Mouse (Mus musculus) midbrain, embryonic 15.5 days (tissue): ENCODE measurements around the gene Zfp282. TPM values are rescaled to one million over a fixed set of nuclear protein-coding genes. Genes with fewer than 3 reads are reported as not detected.

Experiments
- ATAC-seq: fragments of 200-750 bp; cut with Nextera tagmentation; replicated peaks from 2 replicates; pipeline ENCODE4 v1.8.0; 2017; ENCODE audit warnings: moderate TSS enrichment
- H3K27ac ChIP-seq: fragments of 300-500 bp; sonication (generic); 2 replicates; pipeline ENCODE4 v1.5.1; 2015; ENCODE audit warnings: mild to moderate bottlenecking, inconsistent platforms
- H3K27me3 ChIP-seq: fragments of 300-500 bp; sonication (generic); replicated peaks from 2 replicates; pipeline ENCODE4 v1.6.1; 2015; ENCODE audit warnings: inconsistent platforms
- H3K36me3 ChIP-seq: fragments of 300-500 bp; sonication (generic); replicated peaks from 2 replicates; pipeline ENCODE4 v1.6.1; 2015; ENCODE audit warnings: inconsistent platforms
- H3K4me1 ChIP-seq: fragments of 300-500 bp; sonication (generic); 2 replicates; pipeline ENCODE4 v1.6.1; 2015; ENCODE audit warnings: inconsistent platforms
- H3K4me2 ChIP-seq: fragments of 300-500 bp; sonication (generic); 2 replicates; pipeline ENCODE4 v1.6.1; 2015; ENCODE audit warnings: inconsistent platforms, mild to moderate bottlenecking, moderate library complexity
- H3K4me3 ChIP-seq: fragments of 300-500 bp; sonication (generic); 2 replicates; pipeline ENCODE4 v1.5.1; 2015; ENCODE audit warnings: mild to moderate bottlenecking, inconsistent platforms
- H3K9ac ChIP-seq: fragments of 300-500 bp; sonication (generic); 2 replicates; pipeline ENCODE4 v1.6.1; 2015; ENCODE audit warnings: mild to moderate bottlenecking, inconsistent platforms
- H3K9me3 ChIP-seq: fragments of 300-500 bp; sonication (generic); 2 replicates; pipeline ENCODE4 v1.6.1; 2016; ENCODE audit warnings: inconsistent platforms
- WGBS: fragments of 180-500 bp; shearing (Covaris S2); methylation state at CpG from one replicate; pipeline ENCODE4 v1.1.7; 2015; ENCODE audit warnings: mixed read lengths; 5-methylcytosine and 5-hydroxymethylcytosine counted together
- polyA plus RNA-seq: library from polyadenylated mRNA; unstranded; fragments of >200 nt; fragmentation: Nextera tagmentation; extraction: Ambion mirVana; gene quantifications from 2 replicates; pipeline ENCODE4 v1.2.1, GENCODE M21; 2015

Gene Zfp282
- 27.5 and 27.8 TPM in 2 replicates for polyA plus RNA-seq

DNA sequence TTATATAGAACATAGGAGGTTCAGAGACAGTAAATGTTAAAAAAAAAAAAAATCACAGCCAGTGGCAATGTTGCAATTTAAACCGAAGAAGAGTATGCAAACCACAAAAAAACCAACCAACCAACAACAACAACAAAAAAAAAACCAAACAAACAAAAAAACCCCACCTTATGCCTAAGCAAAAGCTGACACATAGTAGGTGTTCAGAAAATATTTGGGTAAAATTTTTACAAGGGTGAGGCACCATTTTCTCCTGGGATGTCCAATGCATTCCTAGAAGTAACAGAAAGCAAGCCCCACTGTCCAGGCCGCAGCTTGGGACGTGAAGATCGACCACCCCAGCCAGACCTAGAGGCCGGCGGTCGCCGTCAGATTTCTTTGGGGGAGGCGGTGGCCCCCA, at the start of gene Zfp282:
TSS of gene Zfp282 (plus strand) at position 147 of the 400 bp plus-strand sequence.
- Histone ChIP-seq H3K27ac (peak within 1 kb of the TSS; percentile 98), H3K4me1 (peaks cover 18% of the 10 kb centered on the region), H3K9ac (peak within 1 kb of the TSS; percentile 98), H3K4me3 (peak within 1 kb of the TSS; percentile 97), H3K4me2 (peak within 1 kb of the TSS; percentile 61), H3K36me3 (peaks cover 15% of the 10 kb centered on the region), H3K27me3 (no peaks in the 10 kb centered on the region), H3K9me3 (no peaks in the 10 kb centered on the region)
- 6% methylated on average over 9 of the region's 9 CpGs for WGBS
- ATAC-seq: no peak

DNA sequence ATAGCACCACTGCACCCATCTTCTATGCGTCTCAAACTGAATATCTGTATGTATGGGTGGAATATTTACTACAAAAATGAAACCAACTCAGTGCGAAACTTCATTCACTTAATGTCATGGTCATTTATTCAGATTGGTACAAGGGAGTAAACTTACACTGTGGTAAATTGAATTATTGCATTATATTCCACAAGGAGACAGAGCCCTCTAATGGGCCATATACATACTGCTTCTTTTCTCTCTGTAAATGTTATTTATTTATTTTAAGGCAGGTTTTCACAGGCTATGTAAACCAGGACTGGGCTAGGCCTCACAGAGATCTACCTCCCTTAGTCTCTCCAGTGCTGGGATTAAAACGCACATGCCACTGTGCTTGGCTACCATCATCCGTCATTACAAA, 49.5 kb upstream of the Zfp282 start:
- no peak overlapping the region for H3K4me2 ChIP-seq
- ATAC-seq: no peak
- H3K4me3 ChIP-seq: no peak overlapping the region
- 94% methylated on average over 4 of the region's 4 CpGs for WGBS
- peaks cover 29% of the 10 kb centered on the region for H3K36me3 ChIP-seq
- H3K9me3 ChIP-seq: no peaks in the 10 kb centered on the region
- no peaks in the 10 kb centered on the region for H3K27me3 ChIP-seq
- H3K4me1 ChIP-seq: peaks cover 14% of the 10 kb centered on the region
- no peak overlapping the region for H3K9ac ChIP-seq
- no peak overlapping the region for H3K27ac ChIP-seq

DNA sequence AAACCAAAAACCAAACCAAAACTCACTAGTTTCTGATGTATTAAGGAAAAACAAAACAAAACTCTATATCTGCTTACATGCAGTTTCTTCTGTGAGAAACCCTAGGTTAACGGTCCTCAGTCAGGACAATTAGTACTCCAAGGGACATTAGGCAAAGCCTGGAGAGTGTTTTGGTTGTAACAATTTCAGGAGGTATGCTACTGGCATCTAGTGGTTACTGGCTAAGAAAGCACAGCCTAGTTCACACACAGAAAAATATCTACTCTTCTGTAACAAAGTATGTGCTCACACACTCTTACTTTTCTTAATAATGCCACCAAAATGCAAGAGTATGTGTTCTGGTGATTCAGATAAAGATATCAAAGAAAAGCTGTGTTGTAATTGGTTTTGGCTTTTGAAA, 48.1 kb upstream of the Zfp282 start:
- peaks cover 17% of the 10 kb centered on the region for H3K36me3 ChIP-seq
- H3K4me1 ChIP-seq: peaks cover 14% of the 10 kb centered on the region
- H3K4me2 ChIP-seq: peak overlapping the region; percentile 53
- H3K9me3 ChIP-seq: no peaks in the 10 kb centered on the region
- H3K4me3 ChIP-seq: peak overlapping the region; percentile 79
- H3K27me3 ChIP-seq: no peaks in the 10 kb centered on the region
- WGBS: 15% methylated on average over 1 of the region's 1 CpGs
- peak overlapping the region; percentile 92; the same call in 1 of the 2 replicates for H3K9ac ChIP-seq
- no peak for ATAC-seq
- peak overlapping the region; percentile 96; the same call in 1 of the 2 replicates for H3K27ac ChIP-seq

DNA sequence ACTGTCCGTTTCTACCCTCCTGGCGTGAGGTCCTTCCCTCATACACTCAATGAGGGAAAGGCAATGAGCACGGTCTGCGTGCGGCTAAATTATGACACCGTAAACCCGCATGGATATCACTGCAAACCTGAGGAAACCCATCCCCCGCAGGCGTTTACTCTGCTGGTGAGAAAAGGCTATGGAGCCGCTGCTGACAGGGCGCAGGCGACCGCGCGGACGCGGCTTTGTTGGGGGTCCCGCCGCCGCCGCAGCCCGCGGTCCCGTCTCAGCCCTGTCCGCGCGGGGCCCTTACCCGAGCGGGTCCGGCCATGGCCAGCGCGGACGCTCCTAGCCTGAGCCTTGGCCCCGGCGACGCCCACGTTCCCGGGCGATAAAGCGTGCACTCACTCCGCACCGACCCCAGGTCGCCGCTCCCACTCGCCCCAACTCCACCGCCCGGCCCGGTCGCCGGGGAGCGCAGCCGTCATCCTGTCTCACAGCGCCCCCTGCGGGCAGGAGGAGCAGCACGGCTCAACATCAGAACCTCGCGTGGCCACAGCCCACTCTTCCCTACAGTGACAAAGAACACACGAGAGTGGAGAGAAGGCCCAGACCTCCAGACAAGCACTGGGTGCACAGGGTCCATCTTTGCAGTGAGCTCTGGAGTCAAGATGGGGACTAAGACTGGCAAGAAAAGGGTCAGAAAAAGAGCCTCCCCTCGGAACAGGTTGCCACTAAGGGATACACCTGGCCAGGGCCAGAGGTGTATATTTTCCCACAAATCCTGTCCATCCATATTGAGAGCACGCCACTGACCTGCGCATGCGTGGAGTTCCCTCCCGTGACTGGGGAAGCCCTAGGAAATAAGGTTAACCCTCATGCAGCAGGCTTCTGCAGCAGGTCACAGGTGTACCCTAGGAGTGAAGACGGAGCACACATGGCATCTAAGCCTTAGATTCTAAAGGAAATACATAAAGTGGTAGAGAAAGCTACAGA, 46.6 kb upstream of the Zfp282 start, which contains the start of gene Zfp786:
TSS of gene Zfp786 (minus strand) at position 764 of the 975 bp plus-strand sequence.
- Histone ChIP-seq H3K9ac (peak within 1 kb of the TSS; percentile 92), H3K27me3 (no peaks in the 10 kb centered on the region), H3K4me3 (peak within 1 kb of the TSS; percentile 79), H3K27ac (peak within 1 kb of the TSS; percentile 96), H3K9me3 (no peaks in the 10 kb centered on the region), H3K4me1 (peaks cover 14% of the 10 kb centered on the region), H3K4me2 (peak within 1 kb of the TSS; percentile 53), H3K36me3 (peaks cover 6% of the 10 kb centered on the region)
- 1% methylated on average over 64 of the region's 64 CpGs for WGBS
- peak; percentile 95 for ATAC-seq

DNA sequence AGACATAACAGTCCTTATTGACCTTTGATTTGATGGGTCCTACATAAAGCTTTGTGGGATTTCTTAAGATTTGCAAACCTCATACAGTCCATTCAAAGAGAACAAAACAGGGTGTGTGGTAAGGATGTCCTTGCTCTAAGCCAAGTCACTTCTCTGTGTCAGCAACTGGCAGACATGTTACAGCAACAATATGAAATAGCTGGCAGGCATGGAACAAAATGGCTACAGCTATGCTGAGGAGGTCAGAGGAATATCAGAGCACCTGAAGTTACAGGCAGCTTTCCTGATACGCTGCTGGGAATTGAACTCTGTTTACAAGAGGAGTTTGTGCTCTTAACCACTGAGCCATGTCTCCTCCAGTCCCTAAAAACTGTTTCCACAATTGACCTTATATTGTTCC, 44.8 kb upstream of the Zfp282 start:
- no peak for ATAC-seq
- 85% methylated on average over 1 of the region's 1 CpGs for WGBS
- H3K4me3 ChIP-seq: no peak overlapping the region
- H3K27me3 ChIP-seq: no peaks in the 10 kb centered on the region
- H3K9me3 ChIP-seq: no peaks in the 10 kb centered on the region
- H3K4me1 ChIP-seq: peaks cover 17% of the 10 kb centered on the region
- H3K9ac ChIP-seq: no peak overlapping the region
- no peaks in the 10 kb centered on the region for H3K36me3 ChIP-seq
- H3K4me2 ChIP-seq: no peak overlapping the region
- H3K27ac ChIP-seq: no peak overlapping the region

DNA sequence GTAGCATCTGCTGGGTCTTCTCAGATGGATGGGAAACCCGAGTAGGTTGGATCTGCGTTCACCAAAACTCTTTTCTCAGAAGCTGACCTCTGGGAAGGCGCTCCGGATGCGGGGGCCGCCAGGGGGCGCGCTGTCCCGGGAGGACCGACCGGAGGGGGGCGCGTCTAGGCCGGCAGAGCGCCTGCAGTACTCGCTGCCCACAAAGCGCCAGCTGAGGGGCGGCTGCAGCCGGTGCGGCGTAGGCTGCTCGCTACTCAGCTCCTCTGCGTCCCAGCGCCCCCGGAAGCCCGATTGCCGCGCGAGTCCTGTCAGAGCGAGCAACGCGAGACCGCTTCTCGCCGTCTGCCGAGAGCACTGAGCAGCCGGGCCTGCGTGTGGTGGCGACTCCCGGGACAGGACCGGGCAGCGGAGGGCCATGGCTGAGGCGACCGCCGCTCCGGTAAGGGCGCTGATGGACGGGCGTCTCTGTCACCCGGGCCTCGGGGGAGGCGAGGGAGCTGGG, 41.5 kb upstream of the Zfp282 start, which contains the start of gene Zfp398:
TSS of gene Zfp398 (plus strand) at position 180 of the 502 bp plus-strand sequence.
- peak within 1 kb of the TSS; percentile 98 for H3K4me3 ChIP-seq
- H3K27me3 ChIP-seq: no peaks in the 10 kb centered on the region
- WGBS: under 1% methylated on average over 51 of the region's 52 CpGs
- no peaks in the 10 kb centered on the region for H3K36me3 ChIP-seq
- H3K27ac ChIP-seq: peak within 1 kb of the TSS; percentile 98
- H3K4me2 ChIP-seq: peak within 1 kb of the TSS; percentile 52
- H3K9ac ChIP-seq: peak within 1 kb of the TSS; percentile 92
- no peaks in the 10 kb centered on the region for H3K9me3 ChIP-seq
- peak; percentile 95 for ATAC-seq
- H3K4me1 ChIP-seq: peaks cover 12% of the 10 kb centered on the region

DNA sequence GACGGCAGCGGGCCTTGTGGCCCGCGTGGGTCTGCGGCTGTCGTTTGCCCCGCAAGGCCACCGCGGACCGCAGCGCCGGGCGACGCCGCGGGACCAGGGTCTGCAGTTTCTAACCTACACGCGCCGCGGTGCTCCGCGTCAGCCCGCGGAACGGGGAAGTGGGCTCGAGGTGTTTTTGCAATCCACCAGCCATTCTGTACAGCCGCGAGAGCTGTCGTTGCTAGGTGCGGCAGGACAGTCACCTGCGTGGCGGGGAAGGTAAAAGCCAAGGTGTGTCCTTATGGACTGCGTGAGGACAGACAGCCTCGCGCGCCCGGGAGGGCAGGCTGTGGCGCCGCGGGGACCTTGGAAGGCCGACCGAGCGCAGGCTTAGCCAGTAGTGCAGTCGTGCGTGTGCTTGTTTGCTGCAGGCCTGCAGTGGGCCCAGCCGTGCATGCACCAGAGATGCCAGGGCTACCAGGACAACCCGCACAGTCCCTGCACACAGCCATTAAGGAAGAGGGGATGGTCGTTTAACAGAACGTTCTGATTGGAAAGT, 41.0 kb upstream of the Zfp282 start:
- no peaks in the 10 kb centered on the region for H3K36me3 ChIP-seq
- peak overlapping the region; percentile 98 for H3K4me3 ChIP-seq
- peak; percentile 85 for ATAC-seq
- H3K9ac ChIP-seq: peak overlapping the region; percentile 92
- no peaks in the 10 kb centered on the region for H3K9me3 ChIP-seq
- H3K4me1 ChIP-seq: peaks cover 12% of the 10 kb centered on the region
- H3K27me3 ChIP-seq: no peaks in the 10 kb centered on the region
- H3K4me2 ChIP-seq: peak overlapping the region; percentile 52
- H3K27ac ChIP-seq: peak overlapping the region; percentile 98
- WGBS: under 1% methylated on average over 49 of the region's 49 CpGs

DNA sequence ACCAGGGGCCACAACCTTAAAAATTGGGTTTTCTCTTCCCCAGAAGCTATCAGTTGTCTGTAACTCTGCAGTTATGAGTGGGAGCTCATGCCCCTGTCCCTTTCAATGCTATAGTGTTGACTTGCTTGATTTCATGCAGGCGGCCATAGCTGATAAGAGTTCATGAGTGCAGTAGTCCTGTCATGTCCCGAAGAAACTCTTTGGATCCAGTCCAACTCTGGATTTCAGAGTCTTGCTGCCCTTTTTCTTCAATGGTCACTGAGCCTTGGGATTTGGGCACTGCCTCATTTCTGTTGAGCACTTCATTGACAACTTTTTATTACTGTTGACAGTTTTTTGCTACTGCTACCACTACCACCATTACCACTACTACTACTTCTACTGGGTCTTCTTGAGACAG, 39.4 kb upstream of the Zfp282 start:
- no peak overlapping the region for H3K4me3 ChIP-seq
- ATAC-seq: no peak
- H3K4me2 ChIP-seq: no peak overlapping the region
- no peaks in the 10 kb centered on the region for H3K36me3 ChIP-seq
- no peaks in the 10 kb centered on the region for H3K9me3 ChIP-seq
- H3K27me3 ChIP-seq: no peaks in the 10 kb centered on the region
- 86% methylated on average over 2 of the region's 2 CpGs for WGBS
- no peak overlapping the region for H3K9ac ChIP-seq
- peaks cover 8% of the 10 kb centered on the region for H3K4me1 ChIP-seq
- no peak overlapping the region for H3K27ac ChIP-seq

DNA sequence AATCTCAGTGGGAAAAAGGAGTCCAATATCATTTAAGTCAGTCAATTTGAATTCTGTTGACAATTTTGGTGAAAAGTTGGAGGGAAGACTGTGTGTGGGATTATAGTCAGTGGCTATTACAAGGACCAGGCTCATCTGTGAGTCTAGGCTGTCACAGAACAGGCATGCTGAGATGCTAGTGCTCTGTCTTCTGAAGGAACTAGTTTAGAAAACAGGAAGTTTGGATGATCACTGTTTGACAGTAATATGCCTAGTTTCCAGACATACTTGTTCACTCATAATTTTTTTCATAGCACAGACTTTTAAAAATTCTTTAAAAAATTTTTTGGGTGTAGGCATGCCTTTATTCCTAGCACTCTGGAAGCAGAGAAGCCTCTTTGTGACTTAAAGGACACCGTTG, 35.9 kb upstream of the Zfp282 start:
- peaks cover 8% of the 10 kb centered on the region for H3K4me1 ChIP-seq
- H3K9me3 ChIP-seq: no peaks in the 10 kb centered on the region
- H3K4me2 ChIP-seq: no peak overlapping the region
- no peak overlapping the region for H3K9ac ChIP-seq
- no peaks in the 10 kb centered on the region for H3K27me3 ChIP-seq
- ATAC-seq: no peak
- H3K36me3 ChIP-seq: no peaks in the 10 kb centered on the region
- H3K4me3 ChIP-seq: no peak overlapping the region
- no peak overlapping the region for H3K27ac ChIP-seq
- WGBS: 97% methylated on average over 1 of the region's 1 CpGs

DNA sequence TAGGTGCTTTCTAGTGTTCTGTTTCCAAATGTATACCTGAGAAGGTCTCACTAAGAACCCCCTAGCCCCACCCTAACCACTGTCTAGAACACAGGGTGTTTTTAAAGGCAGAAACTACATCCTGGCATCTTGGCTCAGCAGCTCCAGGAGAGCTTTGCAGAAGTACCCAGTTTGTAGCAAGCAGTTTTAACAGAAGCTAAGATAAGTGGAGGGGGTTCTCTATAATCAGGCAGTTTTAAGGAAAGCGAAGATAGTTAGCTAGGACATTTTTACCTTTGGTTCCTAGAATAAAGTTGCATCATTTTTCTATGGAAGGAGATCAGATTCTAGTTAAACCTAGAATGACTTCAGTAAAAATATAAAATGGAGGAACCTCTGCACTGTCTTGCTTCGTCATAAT, 35.2 kb upstream of the Zfp282 start:
- Histone ChIP-seq H3K4me1 (peaks cover 8% of the 10 kb centered on the region), H3K4me2 (no peak overlapping the region), H3K27ac (no peak overlapping the region), H3K9ac (no peak overlapping the region), H3K27me3 (no peaks in the 10 kb centered on the region), H3K4me3 (no peak overlapping the region), H3K36me3 (no peaks in the 10 kb centered on the region; the same call in 1 of the 2 replicates), H3K9me3 (no peaks in the 10 kb centered on the region)
- 95% methylated on average over 2 of the region's 2 CpGs for WGBS
- ATAC-seq: no peak

DNA sequence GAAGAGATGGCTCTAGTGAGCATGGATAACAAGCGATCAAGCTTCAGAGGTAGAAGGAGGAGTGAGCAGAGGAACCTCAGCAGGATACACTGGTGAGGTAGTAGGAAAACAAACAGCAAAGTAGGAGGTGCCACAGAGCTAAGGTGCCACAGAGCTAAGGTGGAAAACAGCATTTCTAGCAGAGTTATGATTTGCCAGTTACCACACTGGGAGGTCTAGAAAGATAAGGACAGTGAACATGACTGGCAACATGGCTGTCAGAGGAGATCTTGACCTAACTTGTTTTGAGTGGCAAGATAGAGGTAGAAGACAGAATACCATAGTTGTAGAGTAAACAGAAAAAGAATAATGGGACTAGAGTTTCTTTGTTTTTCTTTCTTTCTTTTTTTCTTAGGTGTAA, 34.7 kb upstream of the Zfp282 start:
- Histone ChIP-seq H3K4me3 (no peak overlapping the region), H3K4me1 (peaks cover 3% of the 10 kb centered on the region; the same call in 1 of the 2 replicates), H3K27ac (no peak overlapping the region), H3K36me3 (peaks cover 4% of the 10 kb centered on the region; the same call in 1 of the 2 replicates), H3K4me2 (no peak overlapping the region), H3K9ac (no peak overlapping the region), H3K27me3 (no peaks in the 10 kb centered on the region), H3K9me3 (no peaks in the 10 kb centered on the region)
- no peak for ATAC-seq
- WGBS: 80% methylated on average over 1 of the region's 1 CpGs

DNA sequence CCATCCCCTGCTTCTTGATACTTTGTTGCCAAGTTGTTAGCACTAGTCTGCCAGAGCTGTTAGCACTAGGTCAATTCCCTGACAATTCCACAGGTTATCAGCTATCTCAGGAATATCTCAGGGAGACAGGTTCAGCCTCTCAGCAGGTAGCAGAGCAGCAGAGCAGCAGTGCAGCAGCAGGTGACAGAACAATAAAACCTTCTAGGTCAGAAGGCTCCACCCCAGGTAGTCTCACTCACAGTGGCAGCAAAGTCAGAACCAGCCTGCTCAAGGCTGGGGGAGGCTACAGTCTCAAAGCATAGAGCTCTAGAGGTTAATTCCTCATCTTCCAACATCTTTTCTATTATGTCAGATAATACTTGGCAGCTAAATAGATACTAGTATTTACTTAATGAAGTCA, 31.2 kb upstream of the Zfp282 start:
- ATAC-seq: no peak
- Histone ChIP-seq H3K36me3 (peaks cover 6% of the 10 kb centered on the region; the same call in 1 of the 2 replicates), H3K4me2 (no peak overlapping the region), H3K27me3 (no peaks in the 10 kb centered on the region), H3K9ac (no peak overlapping the region), H3K4me1 (no peaks in the 10 kb centered on the region), H3K9me3 (no peaks in the 10 kb centered on the region), H3K27ac (no peak overlapping the region), H3K4me3 (no peak overlapping the region)
